Mouse (Mus musculus): ENCODE results near the gene Wdhd1.
"Not testable (repeated sequence)": the region's sequence is repeated elsewhere in the genome, so short reads cannot be mapped to it uniquely, and the experiment has no call there.

Gene Wdhd1

DNA sequence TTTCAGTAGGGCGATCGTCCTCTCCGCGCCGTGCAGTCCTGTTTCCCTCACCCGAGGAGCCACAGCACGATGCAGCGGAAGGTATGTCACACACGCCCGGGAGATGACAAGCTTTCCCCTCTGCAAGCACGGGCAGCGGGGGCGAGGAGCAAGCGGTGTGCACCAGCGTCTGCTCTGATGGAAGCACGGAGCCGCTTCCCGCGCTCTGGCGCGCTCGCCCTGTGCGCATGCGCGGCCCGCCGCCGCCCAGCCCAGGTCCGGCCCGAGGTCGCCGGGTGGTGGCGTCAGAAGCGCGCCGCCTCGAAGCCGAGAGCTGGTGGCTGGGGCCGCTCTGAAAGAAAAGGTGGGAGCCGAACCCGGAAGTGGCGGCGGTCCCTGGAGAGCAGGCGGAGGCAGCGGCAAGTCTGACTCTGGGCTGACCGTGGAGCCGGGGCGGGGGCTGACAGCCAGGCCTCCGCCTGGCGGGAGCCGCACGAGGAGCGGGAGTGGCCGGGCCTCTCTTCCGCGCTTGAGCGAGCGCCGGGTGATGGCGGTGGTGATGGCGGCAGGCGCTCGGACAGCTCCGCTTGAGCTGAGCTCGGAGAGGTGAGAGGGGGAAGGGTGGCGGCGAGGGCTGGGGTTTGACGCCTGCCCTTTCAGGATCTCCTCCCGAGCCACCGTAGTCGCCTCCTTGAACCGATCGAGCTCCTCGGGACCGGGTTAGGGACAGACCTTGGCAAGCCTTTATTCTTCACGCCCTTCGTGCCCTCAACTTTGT lies at the start of gene Wdhd1, which contains the start of gene Socs4:
Wdhd1 (minus strand) TSS at position 221 of the 757 bp plus-strand sequence.
Socs4 (plus strand) TSS at position 295 of the 757 bp plus-strand sequence.
- in situ Hi-C loops (cut with MboI), result no loop called here

- in situ Hi-C loops (cut with MboI), result no loop called here
Measured at GRCm38 (mm10) chr14:47325965-47326761, 49.5 kb upstream of the Wdhd1 start.

- in situ Hi-C loops (cut with MboI), result not testable (repeated sequence)
Measured at GRCm38 (mm10) chr14:47321581-47321980, 44.9 kb upstream of the Wdhd1 start.

GRCm38 (mm10) chr14:47319362-47319761 lies 42.7 kb upstream of the Wdhd1 start:
- in situ Hi-C loops (cut with MboI), result no loop called here

- in situ Hi-C loops (cut with MboI), result no loop called here
Measured at GRCm38 (mm10) chr14:47310342-47311181, 33.9 kb upstream of the Wdhd1 start.

DNA sequence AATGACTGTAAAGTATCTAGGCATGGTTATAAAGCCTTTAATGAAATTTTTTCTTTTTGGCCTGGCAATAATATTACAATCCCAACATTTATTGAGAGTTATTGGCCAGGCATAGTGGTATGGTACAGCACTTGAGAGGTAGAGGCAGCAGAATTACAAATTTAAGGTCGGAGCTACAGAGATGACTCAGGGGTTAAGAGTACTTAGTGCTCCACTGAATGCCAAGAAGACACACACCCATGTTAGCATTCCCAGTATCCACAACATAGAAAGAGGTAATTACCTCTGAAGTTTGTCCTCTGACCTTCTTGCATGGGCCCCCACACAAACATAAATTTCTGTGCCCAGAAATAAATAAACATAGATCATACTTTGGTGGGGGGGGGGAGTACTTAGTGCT lies 32.4 kb upstream of the Wdhd1 start:
- in situ Hi-C loops (cut with MboI), result no loop called here

DNA sequence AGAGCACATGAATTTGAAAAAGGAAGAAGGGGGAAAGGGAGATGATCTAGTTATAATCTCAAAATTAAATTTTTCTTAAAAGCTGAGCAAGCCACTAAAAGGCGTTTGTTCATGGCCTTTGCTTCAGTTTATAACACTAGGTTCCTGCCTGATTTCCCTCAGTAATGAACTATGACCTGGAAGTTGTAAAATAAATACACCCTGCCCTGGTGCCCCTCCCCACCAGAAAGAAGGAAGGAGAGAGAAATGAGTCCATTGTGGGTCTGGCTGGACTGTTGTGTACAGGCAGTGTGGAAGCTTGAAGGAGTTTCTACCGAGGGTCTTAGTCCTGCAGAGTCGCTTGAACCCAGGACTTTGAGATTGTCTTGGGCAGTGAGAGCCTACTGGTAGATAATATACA lies 31.0 kb upstream of the Wdhd1 start:
- in situ Hi-C loops (cut with MboI), result no loop called here

- in situ Hi-C loops (cut with MboI), result no loop called here
Measured at GRCm38 (mm10) chr14:47305933-47306332, 29.3 kb upstream of the Wdhd1 start.

DNA sequence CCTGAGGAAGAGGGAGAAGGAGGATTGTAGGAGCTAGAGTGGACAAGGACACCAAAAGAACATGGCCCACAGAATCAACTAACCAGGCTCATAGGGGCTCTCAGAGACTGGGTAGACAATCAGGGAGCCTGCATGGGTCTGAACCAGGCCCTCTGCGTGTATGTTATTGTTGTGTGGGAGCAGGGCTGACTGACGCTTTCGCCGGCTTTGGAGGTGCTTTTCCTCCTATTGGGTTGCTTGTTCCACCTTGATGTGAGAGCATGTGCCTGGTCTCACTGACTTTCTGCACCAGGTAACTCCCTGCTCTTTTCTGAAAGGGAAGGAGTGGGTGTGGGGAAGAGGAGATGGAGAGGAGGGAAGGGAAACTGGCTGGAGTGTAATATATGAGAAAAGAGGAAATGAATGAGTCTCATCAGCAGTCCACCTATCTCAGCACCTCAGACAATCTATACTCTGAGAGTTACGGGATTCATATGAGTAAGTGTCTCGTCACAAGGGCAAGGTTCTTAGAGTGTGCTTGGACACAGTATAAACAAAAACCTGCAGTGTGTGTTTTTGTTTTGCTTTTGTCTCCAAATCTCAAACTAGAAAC lies 28.3 kb upstream of the Wdhd1 start:
- in situ Hi-C loops (cut with MboI), result no loop called here

DNA sequence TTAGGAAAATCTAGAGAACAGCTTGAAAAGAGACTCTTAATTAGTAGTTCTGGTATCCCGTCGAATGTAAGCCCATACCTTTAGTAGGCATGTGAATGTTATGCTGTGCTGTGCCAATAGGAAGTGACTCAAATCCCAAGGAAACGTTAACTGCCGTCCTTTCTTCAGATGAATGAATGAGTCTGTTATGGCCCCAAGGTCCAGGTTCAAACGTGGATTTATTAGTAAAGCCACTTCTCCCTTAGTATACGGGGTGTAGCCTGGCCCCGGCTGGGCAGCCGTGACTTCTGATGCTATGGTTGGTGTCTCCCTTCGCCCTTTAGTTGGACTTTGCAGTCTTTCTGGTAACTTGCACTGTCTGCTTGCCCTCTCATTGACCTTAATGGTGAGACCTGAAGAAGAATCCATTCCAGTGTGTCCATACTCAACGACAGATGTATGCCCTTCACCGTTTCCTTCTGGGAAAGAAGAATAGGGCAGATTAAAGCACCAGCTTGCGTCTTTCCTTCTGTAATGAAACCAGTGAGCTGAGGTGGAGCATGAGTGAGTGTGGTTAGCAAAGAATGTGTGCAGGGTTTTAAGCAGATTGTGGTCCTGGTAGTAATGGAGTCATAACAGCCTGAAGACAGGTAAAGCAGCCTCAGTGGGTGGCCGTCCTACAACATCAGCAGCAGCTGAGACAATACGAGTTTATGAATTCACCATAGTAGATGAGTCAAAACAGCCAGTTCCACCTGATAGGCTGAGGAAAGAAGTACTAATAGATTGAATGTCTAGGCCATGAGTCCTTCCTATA lies 26.4 kb upstream of the Wdhd1 start:
- in situ Hi-C loops (cut with MboI), result no loop called here

- in situ Hi-C loops (cut with MboI), result no loop called here
Measured at GRCm38 (mm10) chr14:47298819-47299261, 22.2 kb upstream of the Wdhd1 start.

DNA sequence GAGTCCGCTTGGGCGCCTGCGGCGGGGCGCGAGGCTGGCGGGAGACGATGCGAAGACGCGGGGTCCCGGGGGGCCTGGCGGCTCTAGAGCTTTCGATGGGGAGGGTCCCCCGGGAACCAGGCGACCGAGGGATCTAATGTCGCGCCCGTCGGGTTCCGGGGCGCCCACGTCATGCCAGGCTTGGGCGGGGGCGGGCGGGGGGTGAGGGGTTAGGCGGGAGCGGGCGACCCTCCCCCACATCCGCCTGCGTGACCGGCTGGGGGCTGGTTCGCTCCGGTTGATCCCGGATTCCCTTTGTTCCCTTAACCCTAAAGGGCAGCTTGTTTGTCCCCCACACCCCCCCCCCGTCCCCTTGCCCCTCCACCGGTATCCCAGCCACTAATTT lies 21.7 kb upstream of the Wdhd1 start:
- in situ Hi-C loops (cut with MboI), result no loop called here

GRCm38 (mm10) chr14:47297785-47298407 lies 21.2 kb upstream of the Wdhd1 start, which contains the start of gene Mapk1ip1l:
Gene Mapk1ip1l (plus strand): TSS chr14:47298266.
- in situ Hi-C loops (cut with MboI), result no loop called here

DNA sequence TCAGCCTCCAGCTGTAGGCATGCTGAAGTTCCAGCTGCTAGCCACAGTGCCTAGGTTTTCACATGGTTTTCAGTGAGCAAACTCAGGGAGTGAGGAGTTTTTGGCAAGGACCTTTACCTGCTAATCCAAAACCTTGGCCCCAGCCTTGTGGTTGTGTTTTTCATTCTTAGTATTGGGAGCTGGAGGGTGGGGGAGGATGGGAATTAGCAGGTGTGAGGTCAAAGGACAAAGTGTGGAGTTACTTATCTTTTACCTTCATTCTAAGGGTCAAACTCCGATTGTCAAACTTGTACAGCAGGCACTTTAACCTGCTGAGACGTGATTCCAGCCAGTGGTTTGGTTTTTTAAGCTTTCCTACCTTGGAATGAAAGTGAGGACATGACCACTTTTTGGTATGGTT lies 19.6 kb upstream of the Wdhd1 start:
- in situ Hi-C loops (cut with MboI), result no loop called here

GRCm38 (mm10) chr14:47294136-47294535 lies 17.5 kb upstream of the Wdhd1 start:
- in situ Hi-C loops (cut with MboI), result no loop called here

DNA sequence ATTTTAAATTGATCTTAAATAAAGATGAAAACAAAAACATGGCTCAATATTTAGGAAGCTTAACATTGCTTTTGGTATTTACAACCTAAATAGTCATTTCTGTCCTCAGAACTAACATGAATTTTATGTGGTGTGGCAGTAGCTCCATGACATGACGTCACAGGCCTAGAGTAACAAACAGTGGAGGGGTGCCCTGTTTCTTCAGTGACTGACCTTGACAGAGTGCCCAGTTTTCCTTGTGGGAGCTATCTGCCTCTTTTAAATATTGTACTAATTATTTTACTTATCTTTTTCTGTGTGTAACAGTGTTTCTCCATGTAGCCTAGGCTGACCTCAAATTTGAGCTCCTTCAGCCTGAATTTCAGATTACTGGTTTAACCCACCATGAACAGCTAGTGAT lies 15.1 kb upstream of the Wdhd1 start:
- in situ Hi-C loops (cut with MboI), result no loop called here

GRCm38 (mm10) chr14:47287021-47287420 lies 10.4 kb upstream of the Wdhd1 start:
- in situ Hi-C loops (cut with MboI), result no loop called here

- in situ Hi-C loops (cut with MboI), result no loop called here
Measured at GRCm38 (mm10) chr14:47286215-47286614, 9.6 kb upstream of the Wdhd1 start.

- in situ Hi-C loops (cut with MboI), result no loop called here
Measured at GRCm38 (mm10) chr14:47285271-47285670, 8.6 kb upstream of the Wdhd1 start.

DNA sequence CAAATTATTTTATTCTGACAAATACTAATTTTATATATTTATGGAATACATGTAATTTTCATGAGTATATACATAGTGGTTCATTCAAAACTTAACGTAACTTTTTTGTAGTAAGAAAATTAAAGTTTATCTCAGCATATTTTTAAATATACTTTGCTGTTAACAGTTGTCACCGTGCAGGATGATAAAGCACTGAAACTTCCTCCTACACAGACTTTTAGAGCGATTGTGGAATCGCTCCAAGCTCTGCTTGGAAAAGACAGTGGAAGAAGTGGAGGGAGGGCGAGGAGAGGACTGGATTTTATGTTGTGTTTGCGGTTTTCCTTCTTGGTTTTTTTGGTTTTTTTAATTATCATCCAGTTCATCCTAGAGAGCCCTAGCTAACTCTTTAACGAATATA lies 6.9 kb upstream of the Wdhd1 start:
- in situ Hi-C loops (cut with MboI), result no loop called here
